Mouse (Mus musculus): Measurements from ENCODE around the gene Fam234b.

DNA sequence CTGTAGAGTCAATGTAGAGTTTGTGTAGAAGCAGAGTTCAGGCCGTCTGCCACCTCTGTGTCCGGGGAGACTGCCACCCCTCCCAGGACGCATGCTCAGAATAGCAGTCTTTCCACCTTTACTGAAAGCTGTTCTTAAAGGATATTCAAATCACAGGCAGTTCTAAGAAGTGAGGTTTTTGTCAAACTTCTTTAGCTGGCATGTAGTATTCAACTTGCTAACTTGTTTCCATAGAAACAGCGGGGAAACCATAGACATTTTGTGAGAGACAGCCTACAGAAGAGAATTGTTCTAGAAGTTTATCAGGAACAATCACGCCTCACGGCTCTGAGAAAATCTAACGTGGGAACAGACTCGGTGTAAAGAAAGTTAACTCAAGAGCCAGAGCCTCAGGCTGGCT lies 9.1 kb downstream of the Fam234b start:
- TF ChIP-seq REST (IDR thresholded peaks at IDR 0.05; ENCODE audit: insufficient read depth, insufficient read length) (no peak), MAX (IDR thresholded peaks at IDR 0.05; ENCODE audit: low read depth) (no peak), POLR2A (IDR thresholded peaks at IDR 0.05; ENCODE audit: insufficient read length, low read depth) (no peak), USF1 (IDR thresholded peaks at IDR 0.05; ENCODE audit: low read depth) (no peak), E2F4 (IDR thresholded peaks at IDR 0.05; ENCODE audit: insufficient read depth) (no peak), TCF3 (IDR thresholded peaks at IDR 0.05; ENCODE audit: insufficient read length, low read depth) (no peak), SRF (IDR thresholded peaks at IDR 0.05; ENCODE audit: control insufficient read depth, insufficient read length, low read depth) (no peak), CEBPB (IDR thresholded peaks at IDR 0.05; ENCODE audit: insufficient read depth, poor library complexity, severe bottlenecking) (no peak), POLR2AphosphoS2 (IDR thresholded peaks at IDR 0.05; ENCODE audit: insufficient read length, low read depth) (no peak), TCF12 (IDR thresholded peaks at IDR 0.05; ENCODE audit: insufficient read depth, poor library complexity, severe bottlenecking) (no peak), MYOG (IDR thresholded peaks at IDR 0.05; ENCODE audit: control insufficient read depth in 1 of 3, insufficient read depth in 1 of 3, insufficient read length in 2 of 3, low read depth in 2 of 3) (no peak)

Measured in myocyte (in vitro differentiated cells).